Comparison of ENCODE assay signal across 9 mouse cellular contexts in genomic region chr1:119818704-119819103, GRCm38 (mm10). TPM values are rescaled to one million over a fixed set of nuclear protein-coding genes. Genes with fewer than 3 reads are reported as not detected.
DNase-seq lines count a peak whose midpoint lies in the region; ATAC-seq and TF ChIP-seq lines count a peak whose summit lies in the region.
"Had no signal": no experiment of that assay in that cellular context is flagged by ENCODE, and none has a peak within 500 bp of the region (broad histone marks: within the 10 kb centered on the region; RNA-seq: fewer than 3 reads in every experiment).

No protein-coding gene starts in this region.

- DNase-seq in cerebellum, postnatal 10 days: peak; percentile 49 to 54
- DNase-seq in cerebellum, adult 11 months: no peak
- peak; percentile 51 to 65 for DNase-seq in kidney, postnatal 36 days
- no peak for DNase-seq in kidney, adult 18-20 months
- DNase-seq in MEL (ENCODE audit: low read depth, low spot score): peak; percentile 48
- DNase-seq in lung, embryonic 14.5 days: peak; percentile 81
- no peak for DNase-seq in gastrocnemius, postnatal 25 days
- no peak for DNase-seq in gastrocnemius, adult 8-10 months (ENCODE audit: low spot score in 2 of 2)

- 69% methylated on average over 1 of the region's 1 CpGs for WGBS in lung, embryonic 14.5 days

- H3K27ac ChIP-seq in MEL (ENCODE audit: control insufficient read depth, low read depth, low read length): no peak overlapping the region
- H3K27ac ChIP-seq in lung, embryonic 14.5 days (ENCODE audit: low read depth): no peak overlapping the region
- H3K27ac ChIP-seq: neural tube, embryonic 12.5 days had no signal

- no peak overlapping the region for H3K9ac ChIP-seq in MEL (ENCODE audit: control insufficient read depth, low read depth, low read length, poor library complexity, severe bottlenecking)
- H3K9ac ChIP-seq in lung, embryonic 14.5 days: no peak overlapping the region
- H3K9ac ChIP-seq: neural tube, embryonic 12.5 days had no signal

- no peak overlapping the region for H3K4me3 ChIP-seq in MEL (ENCODE audit: control insufficient read depth in 1 of 2, insufficient read depth in 1 of 2, low read depth in 2 of 2, low read length in 2 of 2)
- no peak overlapping the region for H3K4me3 ChIP-seq in lung, embryonic 14.5 days (ENCODE audit: low read depth, low read length)
- H3K4me3 ChIP-seq: neural tube, embryonic 12.5 days had no signal

- no peak for TF ChIP-seq EP300 in MEL (IDR thresholded peaks at IDR 0.05; ENCODE audit: low read depth in 1 of 2, low read length in 2 of 2)

- no peaks in the 10 kb centered on the region for H3K9me3 ChIP-seq in MEL (replicated peaks; ENCODE audit: insufficient read depth, low read length)
- no peaks in the 10 kb centered on the region for H3K9me3 ChIP-seq in lung, embryonic 14.5 days (ENCODE audit: low read depth, low read length)
- H3K9me3 ChIP-seq: neural tube, embryonic 12.5 days had no signal

- H3K36me3 ChIP-seq in MEL (ENCODE audit: control insufficient read depth in 1 of 2, insufficient read depth in 2 of 2, low read length in 2 of 2): 0 out of 4 replicates have a peak, but pooled peaks cover 0 to 5% of the 10 kb centered on the region in 2 experiments
- no peaks in the 10 kb centered on the region for H3K36me3 ChIP-seq in lung, embryonic 14.5 days (ENCODE audit: insufficient read depth)
- H3K36me3 ChIP-seq: neural tube, embryonic 12.5 days had no signal

- peaks cover 0 to 2% of the 10 kb centered on the region in 2 experiments; a peak in 3 of 4 replicates for H3K4me1 ChIP-seq in MEL (ENCODE audit: control insufficient read depth in 1 of 2, insufficient read depth in 2 of 2, low read length in 2 of 2)
- H3K4me1 ChIP-seq in lung, embryonic 14.5 days (ENCODE audit: insufficient read depth): no peaks in the 10 kb centered on the region
- H3K4me1 ChIP-seq: neural tube, embryonic 12.5 days had no signal

- peak; percentile 60 for TF ChIP-seq RAD21 in MEL (IDR thresholded peaks at IDR 0.05; ENCODE audit: low read depth, low read length)

- no peak for TF ChIP-seq POLR2A in MEL (IDR thresholded peaks at IDR 0.05; ENCODE audit: control insufficient read depth in 1 of 2, insufficient read depth in 1 of 2, low read depth in 1 of 2, low read length in 2 of 2, poor library complexity in 1 of 2)

- peak in 2 of 3 experiments; percentile 16 to 67; a peak in 4 of 6 replicates for TF ChIP-seq CTCF in MEL (IDR thresholded peaks at IDR 0.05 in 2 of 3, conservative IDR thresholded peaks at IDR 0.05 in 1 of 3; ENCODE audit: control insufficient read depth in 1 of 3, insufficient read depth in 1 of 3, low read depth in 2 of 3, low read length in 3 of 3, poor library complexity in 1 of 3, severe bottlenecking in 1 of 3)
- peak; percentile 66 for TF ChIP-seq CTCF in lung, embryonic 14.5 days (IDR thresholded peaks at IDR 0.05; ENCODE audit: low read depth)

- H3K4me2 ChIP-seq in lung, embryonic 14.5 days: no peak overlapping the region
- H3K4me2 ChIP-seq: neural tube, embryonic 12.5 days had no signal

- no peaks in the 10 kb centered on the region for H3K27me3 ChIP-seq in MEL (ENCODE audit: control insufficient read depth in 1 of 2, insufficient read depth in 2 of 2, low read length in 2 of 2)
- no peaks in the 10 kb centered on the region for H3K27me3 ChIP-seq in lung, embryonic 14.5 days (ENCODE audit: insufficient read depth, low read length)
- H3K27me3 ChIP-seq: neural tube, embryonic 12.5 days had no signal

- H3K79me2 ChIP-seq in MEL (ENCODE audit: control insufficient read depth, insufficient read depth, low read length, poor library complexity): peaks cover 10% of the 10 kb centered on the region

- ATAC-seq in lung, embryonic 14.5 days (ENCODE audit: insufficient read depth): no peak

TF ChIP-seq in MEL, 35 proteins besides CTCF, POLR2A, EP300 and RAD21:
- TF ChIP-seq SMC3 (IDR thresholded peaks at IDR 0.05; ENCODE audit: low read depth, low read length): peak; percentile 39; the same call in 1 of the 2 replicates
- no peak for TF ChIP-seq ELF1 (IDR thresholded peaks at IDR 0.05; ENCODE audit: low read depth, low read length)
- no peak for TF ChIP-seq POLR2AphosphoS2 (IDR thresholded peaks at IDR 0.05; ENCODE audit: low read length)
- no peak for TF ChIP-seq JUND (IDR thresholded peaks at IDR 0.05; ENCODE audit: low read depth, low read length)

RNA-seq across cellular contexts. Expression of gene Ptpn4, which starts 18.7 kb away (rescaled TPM):
- 8.7 and 9.5 TPM in 2 replicates for total RNA-seq in MEL (2012; rRNA removed)
- polyA plus RNA-seq in MEL (2012; ENCODE audit: insufficient read depth in 1 of 2, insufficient read length in 2 of 2, low read depth in 1 of 2, low replicate concordance in 2 of 2, missing spikeins in 1 of 2): 100 to 1,000 TPM in 1 of 2 experiments, 1 to 10 TPM in 1; 6.2 to 527 TPM
- polyA plus RNA-seq in lung, embryonic 14.5 days (2014; fragmentation: Nextera tagmentation; extraction: Ambion mirVana): 13.9 and 15.7 TPM in 2 replicates
- 10 to 100 TPM; 21.2 to 42.4 TPM for total RNA-seq in gastrocnemius, postnatal 25 days (2021)
- 10 to 100 TPM; 21.6 to 36.6 (median 28.2) TPM for total RNA-seq in gastrocnemius, adult 8-10 months (2022)

Comparison
In these comparisons a context has a peak if more than half of its experiments do, and no peak if none do; other contexts are left out.
1. DNase-seq: peak in cerebellum, postnatal 10 days (2 of 2), kidney, postnatal 36 days (2 of 2), MEL (single experiment) and lung, embryonic 14.5 days (single experiment); none in cerebellum, adult 11 months (single experiment), kidney, adult 18-20 months (single experiment), gastrocnemius, postnatal 25 days (single experiment) and gastrocnemius, adult 8-10 months (0 of 2).